ENCODE assay signal across 8 mouse cellular contexts in the genomic region with DNA sequence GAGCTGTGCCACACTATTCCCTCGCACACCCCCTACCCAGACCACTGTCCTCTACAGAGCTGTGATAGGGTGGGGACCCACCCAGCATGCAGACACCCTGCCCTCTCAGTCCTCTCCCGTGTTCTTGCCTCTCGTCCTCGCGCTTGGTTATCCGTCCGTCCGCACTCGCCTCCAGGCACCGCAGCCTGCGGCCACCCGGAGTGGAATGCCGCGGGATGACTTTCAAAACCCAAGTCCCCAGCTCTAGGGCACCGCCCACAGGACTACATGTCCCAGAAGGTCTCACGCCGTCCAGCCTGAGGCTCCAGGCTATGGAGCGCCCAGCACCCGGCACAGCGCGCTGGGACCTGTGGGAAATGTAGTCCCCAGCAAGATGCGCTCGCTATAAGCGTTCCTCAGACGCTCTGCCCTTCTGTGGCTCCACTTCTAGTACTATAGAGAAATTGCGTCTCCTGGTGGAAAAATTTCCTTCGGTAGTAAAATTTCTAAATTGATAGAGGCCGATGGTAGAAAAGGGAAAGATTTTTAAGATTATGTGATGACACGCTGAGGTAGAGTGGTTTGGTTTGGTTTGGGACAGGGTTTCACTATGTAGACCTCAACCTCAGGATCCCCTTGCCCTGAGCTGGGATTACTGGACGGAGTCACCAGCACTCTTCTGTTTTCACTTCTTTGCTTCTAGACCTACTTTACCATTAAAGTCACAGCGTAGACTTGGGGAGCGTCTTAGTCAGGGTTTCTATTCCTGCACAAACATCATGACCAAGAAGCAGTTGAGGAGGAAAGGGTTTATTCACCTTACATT. TPM values are rescaled to one million over a fixed set of nuclear protein-coding genes. Genes with fewer than 3 reads are reported as not detected.
DNase-seq lines count a peak whose midpoint lies in the region; ATAC-seq and TF ChIP-seq lines count a peak whose summit lies in the region.

A gene (minus strand): TSS at position 210 of the 805 bp plus-strand sequence.

- peak within 1 kb of the TSS; percentile 64; the same call in 1 of the 2 replicates for H3K27ac ChIP-seq in hindbrain, embryonic 10.5 days
- no peak within 1 kb of the TSS for H3K27ac ChIP-seq in lung, embryonic 14.5 days (ENCODE audit: low read depth)

- H3K9me3 ChIP-seq in hindbrain, embryonic 10.5 days = 0 out of 2 replicates have a peak, but pooled peaks cover 2% of the 10 kb centered on the region
- H3K9me3 ChIP-seq in lung, embryonic 14.5 days (ENCODE audit: low read depth, low read length) = no peaks in the 10 kb centered on the region

- H3K4me3 ChIP-seq in hindbrain, embryonic 10.5 days = peak within 1 kb of the TSS; percentile 58
- peak within 1 kb of the TSS; percentile 44 for H3K4me3 ChIP-seq in lung, embryonic 14.5 days (ENCODE audit: low read depth, low read length)

- 0 out of 2 replicates have a peak, but pooled peaks cover 3% of the 10 kb centered on the region for H3K27me3 ChIP-seq in hindbrain, embryonic 10.5 days (ENCODE audit: insufficient read depth, poor library complexity, severe bottlenecking)
- no peaks in the 10 kb centered on the region for H3K27me3 ChIP-seq in lung, embryonic 14.5 days (ENCODE audit: insufficient read depth, low read length)

- H3K9ac ChIP-seq in lung, embryonic 14.5 days = peak within 1 kb of the TSS; percentile 53

- peak within 1 kb of the TSS; percentile 70 for H3K4me2 ChIP-seq in lung, embryonic 14.5 days

- peak; percentile 100 for ATAC-seq in lung, embryonic 14.5 days (ENCODE audit: insufficient read depth)

- peaks cover 3% of the 10 kb centered on the region; the same call in 1 of the 2 replicates for H3K4me1 ChIP-seq in hindbrain, embryonic 10.5 days (replicated peaks)
- H3K4me1 ChIP-seq in lung, embryonic 14.5 days (ENCODE audit: insufficient read depth) = no peaks in the 10 kb centered on the region

- WGBS in hindbrain, embryonic 10.5 days = 11% methylated on average over 32 of the region's 32 CpGs
- WGBS in lung, embryonic 14.5 days = 10% methylated on average over 32 of the region's 32 CpGs

- DNase-seq in MN1 (ENCODE audit: low spot score) = peak; percentile 69
- peak; percentile 83 for DNase-seq in cerebellum, adult 9-11 months
- DNase-seq in frontal cortex, postnatal 10 days (ENCODE audit: low spot score in 2 of 2) = peak; percentile 76 to 85
- DNase-seq in hindbrain, embryonic 10.5 days (ENCODE audit: low spot score) = peak; percentile 92
- DNase-seq in layer of hippocampus, adult 9-11 months = peak; percentile 93
- DNase-seq in lung, embryonic 14.5 days = peak; percentile 97
- DNase-seq in retina, postnatal 1 day = peak; percentile 88
- DNase-seq in spleen, adult 12 weeks (ENCODE audit: low spot score) = no peak

- no peak; the same call in none of the 2 replicates for TF ChIP-seq CTCF in lung, embryonic 14.5 days (IDR thresholded peaks at IDR 0.05; ENCODE audit: low read depth)

- H3K36me3 ChIP-seq in hindbrain, embryonic 10.5 days = no peaks in the 10 kb centered on the region
- no peaks in the 10 kb centered on the region for H3K36me3 ChIP-seq in lung, embryonic 14.5 days (ENCODE audit: insufficient read depth)

RNA-seq across cellular contexts. Expression of the gene that starts here (rescaled TPM):
- 1.00 and 1.0 TPM in 2 replicates for polyA plus RNA-seq in hindbrain, embryonic 10.5 days (2016; fragmentation: Nextera tagmentation; extraction: Ambion mirVana)
- polyA plus RNA-seq in lung, embryonic 14.5 days (2014; fragmentation: Nextera tagmentation; extraction: Ambion mirVana) = 3.2 and 3.6 TPM in 2 replicates
